Mouse (Mus musculus): ENCODE results near the gene Senp8. TPM values are rescaled to one million over a fixed set of nuclear protein-coding genes. Genes with fewer than 3 reads are reported as not detected.

Gene Senp8
- polyA plus RNA-seq, 1 experiment, result 2.1 TPM

DNA sequence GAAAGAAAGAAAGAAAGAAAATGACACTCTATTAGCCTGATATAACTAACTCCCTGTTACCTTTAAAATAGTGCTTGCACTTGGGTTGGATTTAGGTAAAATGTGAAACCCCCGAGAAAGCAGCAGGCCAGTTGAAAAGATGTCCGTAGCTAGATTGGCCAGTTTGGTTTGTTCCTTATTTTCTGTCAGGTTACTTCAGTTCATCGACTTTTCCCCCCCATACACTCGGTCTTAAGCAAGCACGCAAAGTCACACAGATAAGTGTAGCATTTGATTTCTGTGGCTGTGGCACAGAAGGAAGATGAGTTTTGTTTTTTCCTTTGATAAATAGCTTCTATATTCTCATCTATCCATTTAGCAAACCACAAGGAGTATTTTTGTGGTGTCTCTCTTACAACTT, 19.4 kb downstream of the Senp8 start:
- Histone ChIP-seq H3K27me3 (ENCODE audit: control insufficient read depth, insufficient read depth, low read length) (no peaks in the 10 kb centered on the region), H3K36me3 (ENCODE audit: control insufficient read depth, insufficient read depth, low read length) (no peaks in the 10 kb centered on the region), H3K4me3 (ENCODE audit: extremely low read depth, insufficient read depth, insufficient read length) (no peak overlapping the region), H3K4me1 (ENCODE audit: control insufficient read depth, insufficient read depth, insufficient read length) (no peaks in the 10 kb centered on the region), H3K27ac (ENCODE audit: insufficient read depth, low read length) (no peak overlapping the region)
- DNase-seq (ENCODE audit: low read depth in 1 of 2, low spot score in 2 of 2), result no peak
- TF ChIP-seq CTCF (IDR thresholded peaks at IDR 0.05; ENCODE audit: extremely low read depth, insufficient read depth, insufficient read length, insufficient replicate concordance), result no peak
- WGBS, result 80% methylated on average over 5 of the region's 5 CpGs

DNA sequence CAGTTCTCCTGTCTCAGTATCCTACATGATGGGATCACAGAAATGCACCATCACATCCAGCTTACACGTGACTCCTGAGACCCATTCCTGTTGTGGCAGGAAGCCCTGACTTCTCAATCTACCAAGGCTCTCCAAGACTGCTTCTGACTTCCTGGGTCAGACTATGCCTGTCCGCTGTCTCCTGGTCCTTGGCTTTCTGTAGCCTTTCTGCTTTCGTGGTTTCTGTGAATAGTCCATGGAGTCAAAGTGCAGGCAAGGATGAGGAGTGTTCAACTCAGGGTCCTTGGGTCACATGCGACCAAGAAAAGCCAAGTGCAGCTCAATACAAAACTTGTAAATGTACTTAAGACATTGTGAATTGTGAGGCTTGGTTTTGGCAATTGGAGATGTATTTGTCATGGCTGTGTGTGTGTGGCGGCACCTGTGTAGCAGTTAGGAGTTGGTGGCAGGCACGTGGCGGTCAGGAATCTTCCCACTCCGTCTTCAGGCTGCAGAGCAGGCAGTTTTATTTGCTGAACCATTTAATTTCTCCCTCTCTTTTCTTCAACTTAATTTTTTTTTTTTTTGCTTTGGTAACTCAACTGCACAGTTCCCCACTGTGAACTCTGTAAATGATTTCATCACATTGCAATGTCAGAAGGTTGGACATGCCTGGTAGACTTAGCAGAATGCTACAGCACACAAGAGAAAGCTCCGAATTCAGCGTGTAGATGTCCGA, 22.8 kb downstream of the Senp8 start:
- Histone ChIP-seq H3K27me3 (ENCODE audit: control insufficient read depth, insufficient read depth, low read length) (no peaks in the 10 kb centered on the region), H3K36me3 (ENCODE audit: control insufficient read depth, insufficient read depth, low read length) (no peaks in the 10 kb centered on the region), H3K4me3 (ENCODE audit: extremely low read depth, insufficient read depth, insufficient read length) (no peak overlapping the region), H3K4me1 (ENCODE audit: control insufficient read depth, insufficient read depth, insufficient read length) (no peaks in the 10 kb centered on the region), H3K27ac (ENCODE audit: insufficient read depth, low read length) (no peak overlapping the region)
- no peak for DNase-seq (ENCODE audit: low read depth in 1 of 2, low spot score in 2 of 2)
- no peak for TF ChIP-seq CTCF (IDR thresholded peaks at IDR 0.05; ENCODE audit: extremely low read depth, insufficient read depth, insufficient read length, insufficient replicate concordance)
- TF ChIP-seq POLR2A (IDR thresholded peaks at IDR 0.05; ENCODE audit: low read depth, low read length), result no peak
- 85% methylated on average over 11 of the region's 11 CpGs for WGBS

- Histone ChIP-seq H3K4me3 (ENCODE audit: extremely low read depth, insufficient read depth, insufficient read length) (no peak overlapping the region), H3K27ac (ENCODE audit: insufficient read depth, low read length) (no peak overlapping the region), H3K4me1 (ENCODE audit: control insufficient read depth, insufficient read depth, insufficient read length) (no peaks in the 10 kb centered on the region), H3K27me3 (ENCODE audit: control insufficient read depth, insufficient read depth, low read length) (no peaks in the 10 kb centered on the region), H3K36me3 (ENCODE audit: control insufficient read depth, insufficient read depth, low read length) (no peaks in the 10 kb centered on the region)
- DNase-seq (ENCODE audit: low read depth in 1 of 2, low spot score in 2 of 2), result no peak
- TF ChIP-seq CTCF (IDR thresholded peaks at IDR 0.05; ENCODE audit: extremely low read depth, insufficient read depth, insufficient read length, insufficient replicate concordance) (no peak), POLR2A (IDR thresholded peaks at IDR 0.05; ENCODE audit: low read depth, low read length) (no peak)
- 73% methylated on average over 10 of the region's 10 CpGs for WGBS
Observed at GRCm38 (mm10) chr9:59725515-59725914, 25.0 kb downstream of the Senp8 start.

- WGBS, result 83% methylated on average over 8 of the region's 8 CpGs
- no peaks in the 10 kb centered on the region for H3K4me1 ChIP-seq (ENCODE audit: control insufficient read depth, insufficient read depth, insufficient read length)
- DNase-seq (ENCODE audit: low read depth in 1 of 2, low spot score in 2 of 2), result no peak
- no peak for TF ChIP-seq CTCF (IDR thresholded peaks at IDR 0.05; ENCODE audit: extremely low read depth, insufficient read depth, insufficient read length, insufficient replicate concordance)
- TF ChIP-seq POLR2A (IDR thresholded peaks at IDR 0.05; ENCODE audit: low read depth, low read length), result no peak
- H3K27me3 ChIP-seq (ENCODE audit: control insufficient read depth, insufficient read depth, low read length), result no peaks in the 10 kb centered on the region
- no peaks in the 10 kb centered on the region for H3K36me3 ChIP-seq (ENCODE audit: control insufficient read depth, insufficient read depth, low read length)
- H3K4me3 ChIP-seq (ENCODE audit: extremely low read depth, insufficient read depth, insufficient read length), result no peak overlapping the region
- H3K27ac ChIP-seq (ENCODE audit: insufficient read depth, low read length), result no peak overlapping the region
Observed at GRCm38 (mm10) chr9:59723791-59724442, 26.6 kb downstream of the Senp8 start.

GRCm38 (mm10) chr9:59723096-59723657, 27.3 kb downstream of the Senp8 start:
- TF ChIP-seq CTCF (IDR thresholded peaks at IDR 0.05; ENCODE audit: extremely low read depth, insufficient read depth, insufficient read length, insufficient replicate concordance) (peak; percentile 72; the same call in 1 of the 2 replicates), POLR2A (IDR thresholded peaks at IDR 0.05; ENCODE audit: low read depth, low read length) (no peak)

DNA sequence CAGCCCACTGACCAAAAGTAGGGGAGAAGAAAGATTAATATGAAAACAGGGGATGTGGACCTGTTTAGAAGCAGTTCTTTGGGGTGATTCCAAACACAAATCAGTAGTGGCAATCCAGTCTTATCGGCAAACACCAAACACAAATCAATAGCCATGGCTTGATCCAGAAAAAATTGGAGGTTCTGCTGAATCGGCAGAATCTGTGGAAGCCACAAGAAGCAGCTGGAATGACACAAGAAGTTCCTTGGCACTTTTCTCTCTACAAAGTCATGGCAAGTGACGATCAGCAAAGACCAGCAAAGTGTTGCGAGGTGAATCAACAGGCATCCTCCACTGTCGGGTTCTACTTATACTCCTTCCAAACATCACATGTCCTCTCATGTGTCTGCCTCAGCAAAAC, 29.4 kb downstream of the Senp8 start:
- TF ChIP-seq CTCF (IDR thresholded peaks at IDR 0.05; ENCODE audit: extremely low read depth, insufficient read depth, insufficient read length, insufficient replicate concordance), result no peak
- no peak for TF ChIP-seq POLR2A (IDR thresholded peaks at IDR 0.05; ENCODE audit: low read depth, low read length)
- no peaks in the 10 kb centered on the region for H3K27me3 ChIP-seq (ENCODE audit: control insufficient read depth, insufficient read depth, low read length)
- H3K4me1 ChIP-seq (ENCODE audit: control insufficient read depth, insufficient read depth, insufficient read length), result no peaks in the 10 kb centered on the region
- H3K27ac ChIP-seq (ENCODE audit: insufficient read depth, low read length), result no peak overlapping the region
- no peak overlapping the region for H3K4me3 ChIP-seq (ENCODE audit: extremely low read depth, insufficient read depth, insufficient read length)
- WGBS, result 84% methylated on average over 5 of the region's 5 CpGs
- no peak for DNase-seq (ENCODE audit: low read depth in 1 of 2, low spot score in 2 of 2)
- no peaks in the 10 kb centered on the region for H3K36me3 ChIP-seq (ENCODE audit: control insufficient read depth, insufficient read depth, low read length)

More at GRCm38 (mm10) chr9:59723096-59723657, 27.3 kb downstream of the Senp8 start:
- peak; percentile 33 to 50 for DNase-seq (ENCODE audit: low read depth in 1 of 2, low spot score in 2 of 2)
- Histone ChIP-seq H3K27ac (ENCODE audit: insufficient read depth, low read length) (no peak overlapping the region), H3K27me3 (ENCODE audit: control insufficient read depth, insufficient read depth, low read length) (no peaks in the 10 kb centered on the region), H3K36me3 (ENCODE audit: control insufficient read depth, insufficient read depth, low read length) (no peaks in the 10 kb centered on the region), H3K4me3 (ENCODE audit: extremely low read depth, insufficient read depth, insufficient read length) (no peak overlapping the region), H3K4me1 (ENCODE audit: control insufficient read depth, insufficient read depth, insufficient read length) (no peaks in the 10 kb centered on the region)
- 23% methylated on average over 10 of the region's 10 CpGs for WGBS

DNA sequence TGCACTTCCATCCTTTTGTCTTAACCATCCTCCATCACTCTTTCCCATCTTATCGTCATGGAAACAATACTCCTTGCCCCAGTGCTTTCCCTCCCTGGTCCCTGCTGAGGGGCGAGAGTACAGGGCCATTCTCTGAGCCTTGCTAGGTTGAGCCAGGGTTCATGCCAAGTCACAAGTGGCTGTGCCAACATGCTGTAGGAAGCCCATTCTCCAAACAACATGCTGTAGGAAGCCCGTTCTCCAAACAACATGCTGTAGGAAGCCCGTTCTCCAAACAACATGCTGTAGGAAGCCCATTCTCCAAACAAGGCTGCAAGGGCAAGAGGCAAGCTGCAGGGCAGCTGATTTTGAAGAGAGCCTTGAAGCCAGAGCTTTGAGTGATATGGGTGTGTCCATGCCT, 32.3 kb downstream of the Senp8 start:
- Histone ChIP-seq H3K4me1 (ENCODE audit: control insufficient read depth, insufficient read depth, insufficient read length) (no peaks in the 10 kb centered on the region), H3K27me3 (ENCODE audit: control insufficient read depth, insufficient read depth, low read length) (no peaks in the 10 kb centered on the region), H3K27ac (ENCODE audit: insufficient read depth, low read length) (no peak overlapping the region), H3K4me3 (ENCODE audit: extremely low read depth, insufficient read depth, insufficient read length) (no peak overlapping the region), H3K36me3 (ENCODE audit: control insufficient read depth, insufficient read depth, low read length) (no peaks in the 10 kb centered on the region)
- DNase-seq (ENCODE audit: low read depth in 1 of 2, low spot score in 2 of 2), result no peak
- TF ChIP-seq POLR2A (IDR thresholded peaks at IDR 0.05; ENCODE audit: low read depth, low read length) (no peak), CTCF (IDR thresholded peaks at IDR 0.05; ENCODE audit: extremely low read depth, insufficient read depth, insufficient read length, insufficient replicate concordance) (no peak)
- 89% methylated on average over 4 of the region's 4 CpGs for WGBS

All from spleen, adult 2 months (tissue).